Mouse (Mus musculus): ENCODE results near the gene Serpina10. TPM values are rescaled to one million over a fixed set of nuclear protein-coding genes. Genes with fewer than 3 reads are reported as not detected.

The Serpina10 gene
- polyA plus RNA-seq, 1 experiment from 2014 or later, result 0.12 TPM

DNA sequence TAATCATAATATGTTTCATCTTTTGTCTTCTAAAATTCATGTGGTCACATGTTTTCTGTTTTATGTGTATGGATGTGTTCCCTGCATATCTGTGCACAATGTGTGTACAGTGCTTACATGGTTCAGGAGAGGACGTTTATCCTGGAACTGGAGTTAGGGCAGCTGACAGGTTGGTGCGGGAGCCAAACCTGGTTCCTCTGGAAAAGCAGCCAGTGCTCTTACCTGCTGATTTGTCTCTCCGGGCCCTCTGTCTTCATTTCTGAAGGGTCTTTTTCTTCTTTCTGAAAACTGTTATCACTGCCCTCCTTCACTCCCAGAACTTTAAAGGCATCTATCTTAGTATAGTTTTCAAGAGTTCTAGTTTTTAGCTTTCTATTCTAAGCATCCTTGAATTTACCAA, 12.6 kb upstream of the Serpina10 start:
- no peaks in the 10 kb centered on the region for H3K9me3 ChIP-seq (ENCODE audit: control insufficient read depth, low read depth, low read length)
- H3K9ac ChIP-seq (replicated peaks; ENCODE audit: low read depth, low read length), result no peak overlapping the region
- WGBS, result 85% methylated on average over 3 of the region's 3 CpGs
- H3K36me3 ChIP-seq (ENCODE audit: control insufficient read depth, insufficient read depth, low read length), result no peaks in the 10 kb centered on the region
- H3K4me2 ChIP-seq (replicated peaks; ENCODE audit: low read depth, low read length), result no peak overlapping the region
- ATAC-seq (ENCODE audit: insufficient number of reproducible peaks, insufficient read depth, low FRiP score, low read depth), result no peak
- H3K4me3 ChIP-seq (ENCODE audit: low read depth, low read length), result no peak overlapping the region
- H3K27ac ChIP-seq (ENCODE audit: low read length), result no peak overlapping the region
- H3K4me1 ChIP-seq (ENCODE audit: control insufficient read depth, insufficient read depth, low read length), result no peaks in the 10 kb centered on the region
- no peaks in the 10 kb centered on the region for H3K27me3 ChIP-seq (ENCODE audit: control insufficient read depth, insufficient read depth, low read length)

DNA sequence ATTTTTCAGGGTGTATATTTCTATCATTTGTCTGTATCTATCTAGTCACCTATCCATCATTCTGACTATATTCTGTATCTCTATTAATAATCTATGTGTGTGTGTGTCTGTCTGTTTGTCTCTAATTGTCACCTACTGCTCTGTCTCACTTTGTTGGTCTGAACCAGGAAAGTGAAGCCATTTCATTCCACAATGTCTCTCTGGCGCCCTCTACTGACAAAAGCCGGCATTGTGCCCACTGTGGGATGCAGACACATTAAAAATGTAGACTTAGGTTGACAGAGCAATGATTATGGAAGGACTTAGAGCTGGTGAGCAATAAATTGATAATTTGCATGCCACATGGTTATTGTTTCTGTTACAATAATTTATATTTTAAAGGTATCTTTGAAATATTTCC, 12.1 kb upstream of the Serpina10 start:
- Histone ChIP-seq H3K27me3 (ENCODE audit: control insufficient read depth, insufficient read depth, low read length) (no peaks in the 10 kb centered on the region), H3K27ac (ENCODE audit: low read length) (no peak overlapping the region), H3K9me3 (ENCODE audit: control insufficient read depth, low read depth, low read length) (no peaks in the 10 kb centered on the region), H3K36me3 (ENCODE audit: control insufficient read depth, insufficient read depth, low read length) (no peaks in the 10 kb centered on the region), H3K4me3 (ENCODE audit: low read depth, low read length) (no peak overlapping the region), H3K4me1 (ENCODE audit: control insufficient read depth, insufficient read depth, low read length) (no peaks in the 10 kb centered on the region), H3K4me2 (replicated peaks; ENCODE audit: low read depth, low read length) (no peak overlapping the region), H3K9ac (replicated peaks; ENCODE audit: low read depth, low read length) (no peak overlapping the region)
- ATAC-seq (ENCODE audit: insufficient number of reproducible peaks, insufficient read depth, low FRiP score, low read depth), result no peak
- 0% methylated on average over 2 of the region's 2 CpGs for WGBS

DNA sequence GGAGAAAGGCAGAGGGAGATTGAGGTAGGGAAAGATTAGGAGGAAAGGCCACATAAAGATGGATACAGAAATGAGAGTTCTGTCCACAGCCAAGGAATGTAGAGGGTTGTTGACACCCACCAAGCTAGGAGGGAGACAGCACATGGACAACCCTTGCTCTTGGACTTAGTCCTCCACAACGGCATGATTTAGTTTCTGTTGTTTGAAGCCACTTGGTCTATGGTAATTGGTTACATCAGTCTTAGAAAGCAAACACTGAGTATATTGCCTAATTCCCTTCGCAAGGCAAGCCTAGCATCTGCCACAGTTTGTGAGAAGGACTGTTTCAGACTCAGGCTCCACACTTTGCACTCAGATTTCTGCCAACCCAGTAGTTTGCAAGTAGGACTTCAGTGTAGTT, 4.6 kb upstream of the Serpina10 start:
- H3K9ac ChIP-seq (replicated peaks; ENCODE audit: low read depth, low read length), result no peak overlapping the region
- H3K4me3 ChIP-seq (ENCODE audit: low read depth, low read length), result no peak overlapping the region
- ATAC-seq (ENCODE audit: insufficient number of reproducible peaks, insufficient read depth, low FRiP score, low read depth), result no peak
- H3K4me2 ChIP-seq (replicated peaks; ENCODE audit: low read depth, low read length), result no peak overlapping the region
- no peak overlapping the region for H3K27ac ChIP-seq (ENCODE audit: low read length)
- no peaks in the 10 kb centered on the region for H3K27me3 ChIP-seq (ENCODE audit: control insufficient read depth, insufficient read depth, low read length)
- H3K36me3 ChIP-seq (ENCODE audit: control insufficient read depth, insufficient read depth, low read length), result no peaks in the 10 kb centered on the region
- no peaks in the 10 kb centered on the region for H3K4me1 ChIP-seq (ENCODE audit: control insufficient read depth, insufficient read depth, low read length)
- WGBS, result 85% methylated on average over 2 of the region's 2 CpGs
- H3K9me3 ChIP-seq (ENCODE audit: control insufficient read depth, low read depth, low read length), result no peaks in the 10 kb centered on the region

DNA sequence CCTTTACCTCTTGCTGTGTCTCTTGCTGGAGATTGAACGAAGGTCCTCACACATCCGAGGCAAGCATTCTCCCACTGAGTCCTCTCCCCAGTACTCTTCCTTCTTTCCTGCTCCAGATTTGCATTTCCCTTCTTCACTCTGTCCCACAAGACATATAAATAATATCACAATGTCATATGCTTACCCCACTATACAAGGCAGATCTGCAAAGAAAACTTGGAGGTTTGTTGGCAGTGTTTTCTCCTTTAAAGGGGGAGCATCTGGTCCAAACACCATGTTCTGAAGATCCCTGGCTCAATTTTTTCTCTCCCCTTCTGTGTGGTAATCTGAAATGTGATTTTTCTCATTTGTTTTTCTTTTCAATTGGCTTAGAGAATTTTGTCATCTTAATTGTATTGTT, 3.2 kb upstream of the Serpina10 start:
- Histone ChIP-seq H3K9me3 (ENCODE audit: control insufficient read depth, low read depth, low read length) (no peaks in the 10 kb centered on the region), H3K4me2 (replicated peaks; ENCODE audit: low read depth, low read length) (no peak overlapping the region), H3K4me3 (ENCODE audit: low read depth, low read length) (no peak overlapping the region), H3K27me3 (ENCODE audit: control insufficient read depth, insufficient read depth, low read length) (no peaks in the 10 kb centered on the region), H3K27ac (ENCODE audit: low read length) (no peak overlapping the region), H3K4me1 (ENCODE audit: control insufficient read depth, insufficient read depth, low read length) (no peaks in the 10 kb centered on the region), H3K9ac (replicated peaks; ENCODE audit: low read depth, low read length) (no peak overlapping the region), H3K36me3 (ENCODE audit: control insufficient read depth, insufficient read depth, low read length) (no peaks in the 10 kb centered on the region)
- no peak for ATAC-seq (ENCODE audit: insufficient number of reproducible peaks, insufficient read depth, low FRiP score, low read depth)
- WGBS, result 80% methylated on average over 2 of the region's 2 CpGs

DNA sequence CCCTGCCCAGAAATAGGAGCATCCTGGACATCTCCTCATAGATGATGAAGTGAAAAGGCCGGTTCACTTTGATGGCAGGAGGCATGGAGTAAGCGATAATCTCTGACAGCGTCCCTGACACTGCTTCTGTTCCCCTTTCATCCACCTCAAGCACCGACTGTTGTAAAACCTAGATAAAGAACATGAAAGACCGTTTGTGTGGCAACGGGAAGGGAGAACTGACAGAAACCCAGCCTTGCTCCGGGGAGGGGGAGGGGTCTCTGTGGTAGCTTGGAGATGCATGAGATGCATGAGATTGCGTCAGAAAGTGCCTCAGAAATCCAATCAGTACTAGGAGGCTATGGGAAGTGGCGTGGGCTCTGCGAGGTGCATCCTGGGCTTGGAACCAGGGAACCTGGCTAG, 14.4 kb downstream of the Serpina10 start:
- Histone ChIP-seq H3K27ac (ENCODE audit: low read length) (no peak overlapping the region), H3K36me3 (ENCODE audit: control insufficient read depth, insufficient read depth, low read length) (no peaks in the 10 kb centered on the region), H3K9me3 (ENCODE audit: control insufficient read depth, low read depth, low read length) (no peaks in the 10 kb centered on the region), H3K4me2 (replicated peaks; ENCODE audit: low read depth, low read length) (no peak overlapping the region), H3K27me3 (ENCODE audit: control insufficient read depth, insufficient read depth, low read length) (no peaks in the 10 kb centered on the region), H3K4me3 (ENCODE audit: low read depth, low read length) (no peak overlapping the region), H3K9ac (replicated peaks; ENCODE audit: low read depth, low read length) (no peak overlapping the region), H3K4me1 (ENCODE audit: control insufficient read depth, insufficient read depth, low read length) (no peaks in the 10 kb centered on the region)
- no peak for ATAC-seq (ENCODE audit: insufficient number of reproducible peaks, insufficient read depth, low FRiP score, low read depth)
- 77% methylated on average over 10 of the region's 10 CpGs for WGBS

DNA sequence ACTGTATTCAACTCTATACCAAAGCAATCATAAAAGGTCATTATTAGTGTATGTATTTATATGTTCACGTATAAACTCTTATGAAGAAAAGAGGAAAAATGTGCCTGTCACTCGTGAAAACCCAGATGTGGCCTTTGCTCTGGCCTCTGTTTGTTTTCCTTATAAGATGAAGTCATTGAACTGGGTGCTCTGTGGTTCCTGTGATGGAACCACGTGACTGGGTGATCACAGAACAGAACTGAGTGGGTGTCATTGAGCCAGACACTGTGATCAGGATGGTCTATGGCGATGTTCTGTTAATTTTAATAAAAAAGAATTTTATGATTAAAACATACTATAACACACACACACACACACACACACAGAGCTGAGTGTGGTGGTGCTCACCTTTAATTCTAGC, 15.5 kb downstream of the Serpina10 start:
- Histone ChIP-seq H3K27ac (ENCODE audit: low read length) (no peak overlapping the region), H3K4me2 (replicated peaks; ENCODE audit: low read depth, low read length) (no peak overlapping the region), H3K9ac (replicated peaks; ENCODE audit: low read depth, low read length) (no peak overlapping the region), H3K36me3 (ENCODE audit: control insufficient read depth, insufficient read depth, low read length) (no peaks in the 10 kb centered on the region), H3K4me1 (ENCODE audit: control insufficient read depth, insufficient read depth, low read length) (no peaks in the 10 kb centered on the region), H3K9me3 (ENCODE audit: control insufficient read depth, low read depth, low read length) (no peaks in the 10 kb centered on the region), H3K27me3 (ENCODE audit: control insufficient read depth, insufficient read depth, low read length) (no peaks in the 10 kb centered on the region), H3K4me3 (ENCODE audit: low read depth, low read length) (no peak overlapping the region)
- no peak for ATAC-seq (ENCODE audit: insufficient number of reproducible peaks, insufficient read depth, low FRiP score, low read depth)
- 81% methylated on average over 4 of the region's 4 CpGs for WGBS

DNA sequence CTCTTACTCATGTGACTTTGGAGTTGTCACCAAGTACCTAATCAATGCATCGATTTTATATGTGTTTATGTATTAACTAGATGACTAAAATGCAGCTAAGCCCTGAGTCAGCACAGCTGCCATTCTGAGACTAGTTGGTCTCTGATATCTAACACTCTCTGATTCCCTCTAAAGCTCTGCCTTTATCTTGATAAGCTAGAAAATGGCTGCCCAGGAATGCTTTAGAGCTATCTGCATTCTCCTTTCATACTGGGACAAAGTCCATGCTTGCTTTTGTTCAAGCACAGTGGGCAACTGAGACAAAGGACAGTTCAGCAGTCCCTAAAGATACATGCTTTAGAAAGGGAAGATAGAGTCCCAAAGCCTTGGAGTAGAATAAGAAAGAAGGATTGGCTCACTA, 16.1 kb downstream of the Serpina10 start:
- Histone ChIP-seq H3K9me3 (ENCODE audit: control insufficient read depth, low read depth, low read length) (no peaks in the 10 kb centered on the region), H3K4me2 (replicated peaks; ENCODE audit: low read depth, low read length) (no peak overlapping the region), H3K36me3 (ENCODE audit: control insufficient read depth, insufficient read depth, low read length) (no peaks in the 10 kb centered on the region), H3K4me1 (ENCODE audit: control insufficient read depth, insufficient read depth, low read length) (no peaks in the 10 kb centered on the region), H3K9ac (replicated peaks; ENCODE audit: low read depth, low read length) (no peak overlapping the region), H3K4me3 (ENCODE audit: low read depth, low read length) (no peak overlapping the region), H3K27ac (ENCODE audit: low read length) (no peak overlapping the region), H3K27me3 (ENCODE audit: control insufficient read depth, insufficient read depth, low read length) (no peaks in the 10 kb centered on the region)
- ATAC-seq (ENCODE audit: insufficient number of reproducible peaks, insufficient read depth, low FRiP score, low read depth), result no peak
- 76% methylated on average over 1 of the region's 1 CpGs for WGBS

DNA sequence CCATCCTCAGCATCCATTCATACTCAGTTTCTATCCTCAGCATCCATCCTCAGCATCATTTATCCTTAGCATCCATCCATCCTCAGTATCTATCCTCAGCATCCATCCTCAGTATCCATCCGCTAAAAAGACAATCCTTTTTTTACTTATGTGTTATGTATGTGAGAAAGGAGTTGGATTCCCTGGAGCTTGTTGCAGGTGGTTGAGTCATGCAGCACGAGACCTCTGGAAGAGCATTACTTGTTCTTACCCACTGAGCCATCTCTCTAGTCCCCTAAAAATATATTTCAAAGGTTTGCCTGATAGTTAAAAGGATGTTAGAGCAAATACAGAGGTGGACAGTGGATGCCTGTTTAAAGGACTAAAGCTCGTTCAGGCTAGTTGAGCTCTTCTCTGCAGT, 29.4 kb downstream of the Serpina10 start:
- H3K4me3 ChIP-seq (ENCODE audit: low read depth, low read length), result no peak overlapping the region
- H3K9me3 ChIP-seq (ENCODE audit: control insufficient read depth, low read depth, low read length), result no peaks in the 10 kb centered on the region
- H3K4me2 ChIP-seq (replicated peaks; ENCODE audit: low read depth, low read length), result no peak overlapping the region
- 82% methylated on average over 3 of the region's 3 CpGs for WGBS
- ATAC-seq (ENCODE audit: insufficient number of reproducible peaks, insufficient read depth, low FRiP score, low read depth), result no peak
- no peak overlapping the region for H3K9ac ChIP-seq (replicated peaks; ENCODE audit: low read depth, low read length)
- no peak overlapping the region for H3K27ac ChIP-seq (ENCODE audit: low read length)
- H3K27me3 ChIP-seq (ENCODE audit: control insufficient read depth, insufficient read depth, low read length), result no peaks in the 10 kb centered on the region
- H3K36me3 ChIP-seq (ENCODE audit: control insufficient read depth, insufficient read depth, low read length), result no peaks in the 10 kb centered on the region
- H3K4me1 ChIP-seq (ENCODE audit: control insufficient read depth, insufficient read depth, low read length), result no peaks in the 10 kb centered on the region

DNA sequence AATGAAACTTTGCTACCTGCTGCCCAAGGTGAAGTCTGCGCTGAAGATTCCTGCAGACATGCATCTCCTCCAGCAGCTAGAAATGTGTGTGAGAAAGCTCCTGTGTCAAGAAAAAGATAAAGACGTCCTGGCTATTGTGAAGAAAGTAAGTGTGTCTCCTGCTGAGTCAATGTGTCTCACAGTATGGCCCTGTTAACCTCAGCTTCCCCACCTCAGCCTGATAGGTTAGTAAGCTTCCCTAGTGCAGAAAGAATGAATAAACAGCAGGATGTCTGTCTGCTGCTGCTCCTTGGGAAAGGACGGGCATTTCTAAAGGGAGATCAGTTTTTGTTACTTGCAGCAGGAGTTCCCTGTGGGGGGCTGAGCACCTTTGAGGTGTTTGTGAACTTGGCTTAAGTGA, 30.9 kb downstream of the Serpina10 start:
- WGBS, result 31% methylated on average over 3 of the region's 3 CpGs
- H3K4me2 ChIP-seq (replicated peaks; ENCODE audit: low read depth, low read length), result no peak overlapping the region
- no peaks in the 10 kb centered on the region for H3K9me3 ChIP-seq (ENCODE audit: control insufficient read depth, low read depth, low read length)
- no peaks in the 10 kb centered on the region for H3K27me3 ChIP-seq (ENCODE audit: control insufficient read depth, insufficient read depth, low read length)
- ATAC-seq (ENCODE audit: insufficient number of reproducible peaks, insufficient read depth, low FRiP score, low read depth), result no peak
- no peak overlapping the region for H3K9ac ChIP-seq (replicated peaks; ENCODE audit: low read depth, low read length)
- no peaks in the 10 kb centered on the region for H3K36me3 ChIP-seq (ENCODE audit: control insufficient read depth, insufficient read depth, low read length)
- no peak overlapping the region for H3K4me3 ChIP-seq (ENCODE audit: low read depth, low read length)
- H3K27ac ChIP-seq (ENCODE audit: low read length), result no peak overlapping the region
- H3K4me1 ChIP-seq (ENCODE audit: control insufficient read depth, insufficient read depth, low read length), result no peaks in the 10 kb centered on the region

Data from stomach, embryonic 14.5 days (tissue).